Mouse (Mus musculus) kidney, adult 8-10 months (tissue): ENCODE data around the gene Rps15a.

ENCODE experiments used
- DNase-seq, 2 experiments: peaks; one replicate each; pipeline ENCODE4 v3.0.0; 2022

Gene Rps15a

GRCm38 (mm10) chr7:118115533-118115876, 483 bp downstream of the Rps15a start:
- no peak for DNase-seq

- DNase-seq, result no peak
Measured at GRCm38 (mm10) chr7:118113541-118114297, 2.3 kb downstream of the Rps15a start.

DNA sequence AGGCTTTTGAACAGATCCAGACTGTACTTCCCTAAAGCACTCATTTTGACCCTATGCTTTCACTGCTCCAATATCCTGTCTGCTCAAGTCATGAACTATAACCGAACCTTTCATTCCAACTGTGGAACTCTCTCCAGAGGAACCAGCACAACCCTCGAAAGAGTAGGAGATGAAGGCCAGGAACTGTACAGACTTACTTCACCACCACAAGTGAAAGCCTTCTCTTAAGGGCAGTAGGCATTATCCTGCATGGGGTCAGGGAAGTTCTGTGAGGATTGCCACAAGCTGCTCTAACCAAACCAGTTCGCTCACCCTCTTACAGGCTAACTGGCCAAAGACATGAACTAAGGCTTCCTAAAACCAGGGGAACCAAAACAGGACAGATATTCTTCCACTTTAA, 4.9 kb downstream of the Rps15a start:
- DNase-seq, result no peak

DNA sequence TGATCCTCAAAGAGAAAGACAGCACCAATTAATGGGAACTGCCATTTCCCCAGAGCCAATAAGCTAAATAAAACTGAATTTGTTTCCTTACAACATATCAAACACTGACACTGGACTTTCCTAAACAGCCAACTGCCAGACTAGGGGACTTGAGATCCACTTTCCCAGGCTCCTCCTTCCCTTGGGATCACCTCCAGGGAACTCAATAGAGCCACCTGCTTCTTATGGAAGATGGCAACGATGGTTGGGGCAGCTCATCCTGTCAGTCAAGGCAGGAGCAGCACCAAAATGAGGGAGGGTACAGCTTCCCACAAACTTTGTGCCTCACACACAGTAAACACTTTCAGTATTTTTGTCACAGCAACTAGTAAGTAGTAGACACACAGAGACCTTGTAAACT, 8.3 kb downstream of the Rps15a start:
- DNase-seq, result no peak

- DNase-seq, result no peak
Measured at GRCm38 (mm10) chr7:118104458-118105052, 11.4 kb downstream of the Rps15a start.

DNA sequence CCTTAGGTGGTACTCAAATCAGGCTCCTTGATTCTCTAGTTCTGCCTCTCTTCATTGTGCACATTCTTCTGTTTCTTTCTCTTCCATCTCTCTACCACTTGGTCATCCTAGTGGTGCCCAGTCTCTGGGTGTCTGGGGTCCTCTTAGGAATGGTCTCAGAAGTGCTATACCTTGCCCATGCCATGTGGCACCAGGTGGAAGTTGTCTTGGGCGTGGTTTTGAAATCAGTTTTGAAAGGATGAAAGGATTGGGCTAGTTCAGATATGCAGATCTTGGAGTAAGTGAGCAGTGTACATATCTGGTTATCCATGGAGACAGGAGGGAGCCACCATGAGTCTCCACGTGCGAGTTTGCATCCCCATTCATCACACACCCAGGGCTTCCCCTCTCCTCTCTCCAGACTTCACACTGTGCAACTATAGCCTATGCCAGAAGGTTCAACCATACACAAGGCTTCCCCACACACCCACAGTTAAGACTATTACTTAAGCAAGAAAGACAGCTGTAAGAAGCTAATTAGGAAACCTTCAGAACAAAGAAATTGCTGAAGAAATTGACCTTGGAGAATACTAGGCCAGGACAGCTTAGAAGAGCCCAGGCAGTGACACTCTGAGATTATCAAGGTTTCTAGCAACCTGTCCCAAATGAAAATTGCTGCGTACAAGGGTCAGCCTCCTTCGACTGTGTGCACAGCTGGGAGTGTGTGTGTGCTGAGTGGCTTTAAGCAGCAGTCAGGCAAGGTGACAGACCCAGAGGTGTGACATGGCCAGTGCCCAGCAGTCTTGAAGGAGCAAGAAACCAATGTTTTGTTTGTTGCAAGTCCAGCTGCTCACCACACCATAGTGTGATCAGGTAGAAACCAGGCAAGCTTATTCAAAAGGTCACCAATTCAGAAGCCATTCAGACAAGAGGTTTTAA, 12.3 kb downstream of the Rps15a start:
- no peak for DNase-seq

- no peak for DNase-seq
Measured at GRCm38 (mm10) chr7:118102678-118103461, 13.1 kb downstream of the Rps15a start.

- no peak for DNase-seq
Measured at GRCm38 (mm10) chr7:118102231-118102630, 13.8 kb downstream of the Rps15a start.

DNA sequence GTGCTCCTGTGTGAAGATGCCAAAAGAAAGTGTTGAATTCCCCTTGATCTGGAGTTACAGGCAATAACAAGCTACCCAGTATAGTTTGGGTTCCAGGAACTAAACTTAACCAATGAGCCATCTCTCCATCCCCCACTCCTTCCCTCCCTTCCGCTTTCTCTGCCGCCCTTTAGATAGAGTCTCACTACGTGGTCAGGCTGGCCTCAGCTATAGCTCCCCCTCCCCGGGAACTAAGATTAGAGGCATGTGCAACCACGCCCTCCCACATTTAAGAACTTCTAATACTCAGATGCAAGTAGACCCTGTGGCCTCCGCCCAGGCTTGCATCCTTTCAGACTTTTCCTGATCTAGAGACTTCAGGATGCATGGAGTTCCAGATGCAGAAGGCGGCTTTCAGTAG, 18.4 kb downstream of the Rps15a start:
- DNase-seq, result no peak

- DNase-seq, result no peak
Measured at GRCm38 (mm10) chr7:118079987-118080386, 36.0 kb downstream of the Rps15a start.

DNA sequence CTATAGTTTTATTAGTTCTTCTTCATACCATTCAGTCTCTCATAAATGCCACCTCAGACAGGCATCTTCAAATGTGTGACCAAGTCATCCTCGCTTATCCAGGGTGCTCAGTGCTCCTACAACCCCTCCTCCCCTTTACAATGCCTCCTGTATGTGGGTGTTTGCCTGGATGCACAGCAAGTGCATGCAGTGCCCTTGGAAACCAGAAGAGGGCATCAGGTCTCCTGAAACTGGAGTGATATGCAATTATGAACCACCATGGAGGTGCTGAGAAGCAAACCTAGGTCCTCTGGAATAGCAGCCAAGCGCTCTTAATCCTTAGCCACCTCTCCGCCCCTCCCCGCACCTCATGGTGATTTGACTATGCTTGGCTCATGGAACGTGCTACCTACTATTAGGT, 36.9 kb downstream of the Rps15a start:
- no peak for DNase-seq

DNA sequence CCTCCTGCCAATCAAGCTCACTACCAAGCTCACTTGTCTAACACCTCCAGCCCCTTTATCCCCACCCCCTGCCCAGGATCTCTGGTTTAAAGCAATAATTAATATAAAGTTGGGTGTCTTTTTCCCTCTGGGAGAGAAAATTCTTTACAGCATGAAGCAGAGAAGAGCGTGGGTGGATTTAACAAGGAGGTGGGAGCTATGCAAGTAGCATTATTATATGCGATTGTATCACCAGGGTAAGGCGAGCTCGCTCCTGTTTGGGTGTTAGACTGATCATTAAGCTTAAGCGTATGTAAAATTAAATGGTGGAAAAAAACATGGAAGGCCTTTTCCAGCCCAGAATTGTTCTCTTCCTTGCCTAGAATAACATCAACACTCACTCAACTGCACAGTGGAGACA, 48.7 kb downstream of the Rps15a start:
- DNase-seq, result no peak

GRCm38 (mm10) chr7:118056300-118056699, 59.7 kb downstream of the Rps15a start:
- DNase-seq, result no peak
